Mouse (Mus musculus) Muller cell, postnatal 12 days (primary cell): ENCODE measurements around the gene Pcdh20.

Experiments
- DNase-seq: peaks from one replicate; pipeline ENCODE4 v3.0.0-alpha.2; 2015; ENCODE audit errors: inconsistent ontology term

The Pcdh20 gene

GRCm38 (mm10) chr14:88470495-88471434 lies at the start of gene Pcdh20:
Pcdh20 (minus strand) TSS chr14:88471396.
- DNase-seq, result peak; percentile 71

DNA sequence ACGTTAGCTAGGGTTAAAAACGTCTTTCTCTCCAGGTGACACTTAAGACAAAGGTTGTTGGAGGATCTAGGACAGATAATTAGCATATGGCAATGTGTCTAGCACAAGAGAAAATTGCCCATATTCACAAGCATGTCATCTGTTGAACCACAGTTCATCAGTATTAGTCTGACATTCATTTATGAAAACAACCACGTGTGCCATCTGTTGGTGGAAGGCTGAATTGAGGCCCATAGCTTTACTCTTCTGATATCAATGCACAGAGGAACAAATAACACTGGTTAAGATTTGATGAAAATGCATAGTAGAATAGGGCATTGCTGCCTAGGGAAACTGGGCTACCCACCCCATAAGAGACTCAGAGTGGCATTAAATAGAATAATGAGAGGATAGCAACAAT lies 8.7 kb upstream of the Pcdh20 start:
- no peak for DNase-seq

DNA sequence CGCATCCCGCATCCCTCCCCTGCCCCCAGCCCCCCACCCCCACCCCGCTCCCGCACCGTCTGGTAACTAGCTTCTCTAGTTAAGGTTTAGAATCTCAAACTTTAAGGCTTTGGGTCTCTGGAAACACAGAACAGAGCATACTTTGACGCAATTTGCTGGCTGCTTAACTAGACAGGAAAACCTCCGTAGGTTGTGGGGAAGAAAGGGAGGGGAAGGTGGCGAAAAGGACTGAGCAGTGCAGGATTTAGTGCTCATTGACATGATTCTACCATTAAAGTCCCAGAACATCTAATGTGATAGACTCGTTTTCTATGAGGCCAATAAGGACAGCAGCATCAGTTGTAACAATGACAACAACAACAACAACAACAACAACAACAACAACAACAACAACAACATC lies 1.2 kb downstream of the Pcdh20 start:
- DNase-seq, result peak; percentile 12

- DNase-seq, result no peak
Measured at GRCm38 (mm10) chr14:88469361-88469760, 1.8 kb downstream of the Pcdh20 start.

DNA sequence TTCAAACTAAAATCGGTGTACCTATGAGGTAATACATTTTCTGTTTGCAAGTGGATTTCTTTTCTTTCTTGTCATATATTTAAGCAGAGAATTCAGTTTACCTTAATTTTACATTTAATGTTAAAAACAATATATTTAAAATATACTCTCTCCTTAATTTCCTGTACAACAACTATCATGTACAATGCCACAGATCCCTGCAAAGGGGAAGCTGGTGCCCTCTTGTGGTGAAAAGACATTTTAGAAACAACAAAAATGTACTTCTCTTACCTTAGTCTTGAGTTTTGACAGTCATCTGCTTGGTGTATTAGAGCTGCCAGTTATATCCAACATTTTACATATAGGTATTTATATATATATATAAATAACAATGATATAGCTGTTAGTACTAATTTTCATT lies 4.8 kb downstream of the Pcdh20 start:
- DNase-seq, result no peak

- no peak for DNase-seq
Measured at GRCm38 (mm10) chr14:88464356-88464755, 6.8 kb downstream of the Pcdh20 start.

DNA sequence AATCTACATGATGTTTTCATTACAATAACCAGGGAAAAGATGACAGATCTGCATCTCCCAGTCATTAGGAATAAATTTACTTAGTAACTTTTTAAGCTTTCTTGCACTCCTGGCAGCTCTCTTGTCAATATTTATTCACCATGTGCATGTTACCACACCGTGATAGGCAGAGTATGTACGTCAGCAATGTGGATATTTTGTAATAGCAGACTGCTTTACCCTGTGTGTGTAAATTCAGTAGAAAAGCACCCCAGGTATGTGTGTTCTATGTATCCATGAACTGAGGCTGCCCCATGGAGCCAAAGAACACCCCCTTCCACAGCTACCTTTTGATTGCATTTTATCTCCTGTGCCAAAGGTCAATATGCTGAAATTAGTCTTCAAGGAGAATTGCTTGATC lies 7.8 kb downstream of the Pcdh20 start:
- no peak for DNase-seq

DNA sequence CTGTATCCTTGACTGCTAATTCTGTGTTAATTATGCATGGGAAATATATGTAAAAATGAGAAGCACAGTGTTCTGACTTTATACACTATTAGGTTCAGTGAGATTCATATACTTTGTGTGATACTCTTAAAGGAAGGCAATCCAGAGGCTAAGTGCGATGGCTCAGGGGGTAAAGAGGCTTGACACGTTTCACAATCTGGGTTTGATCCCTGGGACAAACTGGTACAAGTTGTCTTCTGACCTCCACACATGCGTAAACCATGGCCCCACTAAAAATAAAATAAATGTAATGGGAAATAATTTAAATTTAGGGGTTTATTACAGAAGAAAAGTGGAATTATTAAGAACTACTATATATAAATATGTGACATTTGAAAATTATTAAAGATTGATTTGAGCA lies 8.3 kb downstream of the Pcdh20 start:
- no peak for DNase-seq

GRCm38 (mm10) chr14:88460705-88461104 lies 10.5 kb downstream of the Pcdh20 start:
- no peak for DNase-seq

DNA sequence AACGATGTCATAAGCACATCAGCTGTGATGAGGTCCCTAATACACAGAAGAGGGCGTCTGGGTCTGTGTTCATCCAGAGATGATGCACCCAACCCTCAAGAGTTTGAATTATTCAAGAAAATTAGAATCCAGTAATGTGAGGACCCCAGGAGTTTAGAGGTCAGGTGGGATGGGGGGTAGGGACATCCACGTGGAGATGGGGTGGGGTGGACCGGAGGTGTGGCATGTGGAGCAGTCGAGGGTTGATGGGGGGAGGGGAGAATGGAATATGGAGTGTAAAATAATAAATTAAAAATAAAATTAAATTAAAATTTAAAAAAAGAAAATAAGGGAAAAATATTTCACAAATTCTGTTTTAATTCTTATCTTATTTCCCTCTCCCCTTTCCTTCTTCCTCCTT lies 27.9 kb downstream of the Pcdh20 start:
- DNase-seq, result no peak

DNA sequence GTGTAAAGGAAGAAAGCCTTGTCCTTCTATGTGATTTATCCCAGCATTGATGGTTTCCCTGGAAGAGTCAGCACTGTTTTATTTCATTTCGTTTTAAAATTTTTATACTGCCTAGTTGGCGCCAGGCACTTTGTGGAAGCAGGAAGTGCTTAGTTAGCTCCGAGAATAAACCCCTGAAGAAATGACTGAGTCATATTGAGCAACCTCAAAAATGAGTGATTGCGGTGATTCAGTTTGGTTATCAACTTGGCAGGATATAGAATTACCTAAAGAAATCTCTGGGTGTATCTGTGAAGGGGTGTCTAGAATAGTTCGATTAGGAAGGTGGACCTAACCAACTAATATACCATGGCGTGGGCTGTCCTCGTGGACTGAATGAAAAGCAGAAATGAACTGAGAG lies 41.8 kb downstream of the Pcdh20 start:
- DNase-seq, result no peak

GRCm38 (mm10) chr14:88427370-88427769 lies 43.8 kb downstream of the Pcdh20 start:
- no peak for DNase-seq
